Mouse (Mus musculus) left cerebral cortex, adult 11 months (tissue): ENCODE results near the gene Coq10a.
A peak's percentile ranks its signal among the peaks of the same experiment; 100 is the strongest.

Source experiments
- DNase-seq: peaks from one replicate; pipeline ENCODE4 v3.0.0; 2022; ENCODE audit warnings: low spot score

The Coq10a gene

GRCm38 (mm10) chr10:128368402-128369217, at the start of gene Coq10a:
Coq10a (minus strand) TSS chr10:128368997.
- peak; percentile 91 for DNase-seq

GRCm38 (mm10) chr10:128414848-128415247, 46.1 kb upstream of the Coq10a start:
- no peak for DNase-seq

DNA sequence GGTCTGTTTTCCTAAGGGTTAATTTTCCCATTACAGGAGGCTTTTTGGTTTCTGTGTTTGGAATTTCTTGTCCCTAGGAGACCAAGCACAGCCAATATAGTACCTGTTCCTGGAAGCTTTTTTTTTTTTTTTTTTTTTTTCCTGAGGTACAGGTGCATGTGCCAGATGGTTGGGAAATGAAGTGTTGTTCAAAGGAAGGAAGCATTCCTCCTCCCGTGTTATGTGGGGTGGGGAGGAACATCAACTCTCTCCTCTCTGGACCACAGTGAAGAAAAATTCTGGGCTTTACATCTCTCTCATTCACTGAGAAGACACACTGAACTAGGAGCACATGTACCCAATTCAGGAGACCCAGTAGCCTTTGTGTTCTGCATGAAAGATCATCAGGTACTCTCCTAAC, 44.3 kb upstream of the Coq10a start:
- DNase-seq: no peak

DNA sequence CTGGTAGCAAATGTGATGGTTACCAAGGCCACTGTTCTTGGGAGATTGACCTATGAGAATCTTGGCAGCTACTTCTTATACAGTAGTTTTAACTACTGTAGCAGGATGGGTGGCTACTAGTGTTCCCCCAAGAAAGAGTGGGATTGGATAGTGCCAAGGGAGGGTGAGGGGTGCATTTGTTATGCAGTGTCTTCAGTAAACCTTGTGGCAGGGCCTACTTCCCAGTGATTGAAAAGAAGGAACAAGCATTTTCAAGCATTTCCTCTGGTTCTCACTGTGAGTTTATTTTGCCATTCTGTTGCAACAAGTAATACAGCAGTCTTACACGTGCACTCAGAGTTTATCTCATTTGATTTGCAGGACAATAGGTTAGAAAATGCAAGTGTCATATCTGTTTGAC, 43.8 kb upstream of the Coq10a start:
- no peak for DNase-seq

GRCm38 (mm10) chr10:128412055-128412381, 43.2 kb upstream of the Coq10a start:
- no peak for DNase-seq

DNA sequence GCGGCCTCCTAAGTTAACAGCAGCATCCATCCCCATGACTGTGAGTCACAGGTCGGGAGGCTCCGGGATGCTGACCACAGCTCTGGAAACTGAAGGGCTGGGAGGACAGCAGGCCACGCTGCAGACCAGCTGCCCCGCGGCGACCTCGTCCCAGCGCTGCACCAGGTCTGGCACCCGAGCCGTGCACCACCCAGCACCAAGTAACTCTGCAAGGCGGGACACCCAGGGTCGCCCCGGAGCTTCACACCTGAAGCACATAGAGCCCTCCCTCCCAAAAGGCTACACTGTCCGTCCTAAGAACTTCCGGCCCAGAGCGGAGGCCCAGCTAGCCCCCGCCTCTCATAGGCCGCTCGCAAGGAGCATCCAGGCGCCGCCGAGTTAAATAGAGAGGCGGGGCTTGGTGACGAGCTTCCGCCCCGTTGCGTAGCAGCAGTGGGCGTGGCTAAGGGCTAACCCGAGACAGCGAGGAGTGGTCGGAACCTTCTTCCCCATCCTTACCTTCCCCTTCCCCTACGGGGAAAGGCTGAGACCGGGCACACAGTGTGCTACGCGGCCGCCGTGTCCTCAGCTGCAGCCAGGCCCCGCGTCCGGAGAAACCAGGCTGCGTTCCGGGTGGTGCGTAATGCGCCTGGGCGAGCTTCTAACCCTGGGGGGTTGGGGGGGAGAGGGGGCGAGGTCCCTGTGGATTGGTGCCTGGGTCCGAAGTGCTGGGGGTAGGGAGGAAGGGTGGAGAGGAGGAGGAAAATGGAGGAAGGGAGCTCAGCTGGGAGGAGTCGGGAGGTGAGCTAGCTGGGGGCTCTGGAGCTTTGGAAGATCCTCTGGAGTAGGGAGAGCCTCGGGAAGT, 42.6 kb upstream of the Coq10a start, which contains the start of the genes Nabp2 and Rnf41:
Gene Nabp2, minus strand, starts transcription at position 282 of the 844 bp plus-strand sequence.
Gene Rnf41, plus strand, starts transcription at position 447 of the 844 bp plus-strand sequence.
- DNase-seq: peak; percentile 95

DNA sequence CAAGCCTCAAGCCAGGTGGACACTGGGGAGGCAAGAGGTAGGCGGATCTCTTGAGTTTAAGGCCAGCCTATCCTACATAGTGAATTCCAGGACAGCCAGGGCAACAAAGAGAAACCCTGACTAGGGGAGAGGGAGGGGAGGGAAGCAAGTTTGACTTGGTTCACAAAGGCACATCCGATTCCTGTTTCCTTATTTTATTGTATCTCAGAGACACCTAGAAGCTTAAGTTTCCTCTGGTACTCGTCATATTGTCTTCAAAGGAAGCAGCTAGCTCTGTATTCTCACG, 41.7 kb upstream of the Coq10a start:
- DNase-seq: no peak

GRCm38 (mm10) chr10:128409692-128410559, 41.1 kb upstream of the Coq10a start:
- DNase-seq: peak; percentile 97

DNA sequence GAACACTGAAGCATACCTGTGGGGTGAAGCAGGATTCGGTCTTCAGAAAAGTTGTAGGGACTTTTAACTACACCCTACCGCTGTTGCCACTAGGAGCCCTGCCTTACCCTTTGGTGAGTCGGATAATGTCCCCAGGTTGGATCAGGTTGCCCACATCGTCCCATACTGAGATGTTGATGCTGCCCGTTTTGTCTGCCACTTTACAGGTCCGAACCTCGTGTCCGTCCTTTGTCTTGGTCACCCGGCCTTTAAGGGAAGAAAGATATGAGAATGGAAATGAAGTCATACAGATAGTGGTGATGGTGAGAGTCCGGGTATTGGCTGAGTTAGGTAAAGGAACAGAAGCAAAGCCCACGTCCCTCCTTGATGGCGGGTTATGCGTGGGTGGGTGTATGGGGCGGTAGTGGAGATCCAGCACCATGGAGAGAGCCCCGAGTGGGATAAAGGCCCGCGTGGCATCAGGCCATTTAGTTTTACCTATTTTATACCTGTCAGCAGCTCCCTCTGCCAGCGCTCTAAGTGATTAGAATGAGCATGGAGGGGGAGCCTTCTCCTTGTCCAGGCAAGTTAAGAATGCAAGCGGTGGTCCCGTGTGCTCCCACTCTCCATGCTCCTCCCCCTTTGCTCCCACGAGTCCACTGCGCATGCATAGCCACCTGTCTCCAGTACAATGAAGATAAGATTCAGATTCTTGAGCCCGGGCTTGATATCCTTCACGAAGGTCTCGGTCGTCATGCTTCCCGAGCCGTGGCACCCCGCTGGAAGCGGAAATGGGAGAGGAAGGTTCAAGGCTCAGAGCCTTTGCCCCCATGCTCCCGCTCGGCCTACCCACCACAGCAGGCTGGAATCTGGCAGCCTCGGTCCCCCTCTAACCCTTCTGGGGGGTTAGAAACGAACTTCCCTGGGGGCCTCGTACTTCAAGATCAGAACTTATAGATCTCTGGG, 40.1 kb upstream of the Coq10a start:
- no peak for DNase-seq

DNA sequence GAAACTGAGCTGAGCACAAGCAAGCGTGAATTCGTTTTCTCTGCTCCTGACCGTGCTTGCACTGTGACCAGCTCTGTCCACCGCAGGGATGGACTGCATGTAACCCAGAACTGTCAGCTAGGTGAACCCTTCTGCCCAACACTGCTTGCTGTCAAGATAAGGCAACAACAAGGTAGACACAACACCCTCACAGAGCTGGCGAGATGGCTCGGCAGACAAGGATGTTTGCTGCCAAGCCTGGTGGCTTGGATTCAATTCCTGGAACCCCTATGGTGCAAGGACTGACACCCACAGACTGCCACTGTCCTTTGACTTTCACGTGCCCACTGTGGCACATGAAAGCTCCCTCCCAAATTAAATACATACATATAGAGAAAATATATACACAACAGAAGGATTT, 35.1 kb upstream of the Coq10a start:
- no peak for DNase-seq

GRCm38 (mm10) chr10:128401638-128402037, 32.8 kb upstream of the Coq10a start:
- DNase-seq: no peak

DNA sequence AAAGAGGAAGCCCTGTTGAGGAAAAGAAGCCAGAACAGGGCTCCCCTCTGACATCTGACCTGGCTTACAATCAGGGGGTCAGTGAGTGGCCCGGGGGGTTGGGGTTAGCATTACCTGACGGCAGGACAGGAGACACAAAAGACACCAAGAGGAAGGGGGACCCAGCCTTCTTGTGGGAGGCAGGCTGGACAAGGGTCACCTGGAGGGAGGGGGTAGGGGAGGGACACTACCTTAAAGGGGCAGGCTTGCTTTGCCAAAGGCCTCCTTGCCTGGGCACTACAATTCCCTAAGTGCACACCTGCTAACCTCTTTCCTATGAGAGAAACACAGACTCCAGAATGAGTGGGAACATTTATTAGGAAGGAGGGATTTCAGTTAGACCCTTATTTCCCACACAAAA, 32.3 kb upstream of the Coq10a start, which contains the start of gene Slc39a5:
Gene Slc39a5, minus strand, starts transcription at position 174 of the 400 bp plus-strand sequence.
- DNase-seq: no peak

DNA sequence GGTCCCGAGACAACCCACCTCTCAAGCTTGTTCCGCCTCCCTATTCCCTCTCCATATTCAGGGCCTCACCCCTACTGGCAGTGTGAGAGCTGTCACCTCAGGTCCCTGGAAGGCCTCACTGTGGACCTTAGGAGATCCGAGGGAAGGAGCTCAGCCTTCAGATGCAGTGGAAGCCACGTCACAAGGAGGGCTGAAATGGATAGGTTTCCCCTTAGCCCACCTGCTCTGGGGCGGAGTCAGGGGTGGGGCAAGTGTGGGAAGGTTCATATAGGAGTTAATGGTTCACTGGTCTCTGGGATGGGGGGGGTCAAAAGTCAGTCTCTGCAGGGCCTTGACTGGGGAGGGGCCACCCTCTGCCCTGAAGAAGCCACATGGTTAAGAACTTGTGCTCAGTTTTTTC, 31.5 kb upstream of the Coq10a start:
- no peak for DNase-seq

DNA sequence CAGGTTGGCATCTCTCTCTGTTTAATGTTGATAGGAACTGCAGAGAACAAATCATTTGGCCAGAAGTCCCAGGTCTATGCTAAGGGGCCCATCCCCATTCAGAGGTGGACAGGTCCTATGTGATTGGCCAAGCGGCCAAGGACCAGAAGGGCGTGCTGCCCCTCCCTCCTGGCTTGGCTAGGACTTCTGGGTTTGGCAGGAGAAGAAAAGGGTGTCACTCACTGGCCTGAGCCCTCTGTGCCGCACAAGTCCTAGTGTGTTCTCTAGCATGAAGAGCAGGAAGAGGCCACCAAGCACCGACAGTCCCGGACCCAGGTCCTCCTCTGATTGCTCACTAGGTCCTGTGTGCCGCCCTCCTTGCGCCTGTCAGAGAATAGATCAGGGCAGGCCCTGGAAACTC, 28.7 kb upstream of the Coq10a start:
- no peak for DNase-seq

DNA sequence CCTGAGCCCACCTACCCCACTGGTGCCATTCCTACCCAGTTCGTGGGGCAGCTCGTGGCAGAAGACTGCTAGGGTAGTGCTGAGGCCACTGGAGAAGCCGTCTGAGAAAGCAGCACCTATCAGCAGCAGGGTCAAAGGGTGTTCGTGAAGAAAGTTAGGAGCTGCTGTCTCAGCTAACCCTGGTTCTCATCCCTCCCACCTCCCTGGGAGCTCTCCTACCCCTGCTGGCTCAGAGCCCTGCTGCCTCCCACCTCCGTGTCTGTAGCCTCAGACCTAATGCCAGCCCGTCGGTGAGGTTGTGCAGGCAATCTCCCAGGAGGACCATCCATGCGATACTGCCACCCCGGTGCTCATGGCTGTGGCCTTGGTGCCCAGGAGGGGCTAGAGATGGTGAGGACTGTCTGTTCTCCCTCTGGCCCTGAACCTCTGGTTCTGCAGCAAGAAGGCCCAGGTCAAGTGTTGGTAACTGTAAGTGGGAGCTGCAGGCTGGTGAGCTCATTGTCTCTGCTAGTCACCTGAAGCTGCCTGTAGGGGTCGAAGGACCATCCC, 28.0 kb upstream of the Coq10a start:
- DNase-seq: no peak

DNA sequence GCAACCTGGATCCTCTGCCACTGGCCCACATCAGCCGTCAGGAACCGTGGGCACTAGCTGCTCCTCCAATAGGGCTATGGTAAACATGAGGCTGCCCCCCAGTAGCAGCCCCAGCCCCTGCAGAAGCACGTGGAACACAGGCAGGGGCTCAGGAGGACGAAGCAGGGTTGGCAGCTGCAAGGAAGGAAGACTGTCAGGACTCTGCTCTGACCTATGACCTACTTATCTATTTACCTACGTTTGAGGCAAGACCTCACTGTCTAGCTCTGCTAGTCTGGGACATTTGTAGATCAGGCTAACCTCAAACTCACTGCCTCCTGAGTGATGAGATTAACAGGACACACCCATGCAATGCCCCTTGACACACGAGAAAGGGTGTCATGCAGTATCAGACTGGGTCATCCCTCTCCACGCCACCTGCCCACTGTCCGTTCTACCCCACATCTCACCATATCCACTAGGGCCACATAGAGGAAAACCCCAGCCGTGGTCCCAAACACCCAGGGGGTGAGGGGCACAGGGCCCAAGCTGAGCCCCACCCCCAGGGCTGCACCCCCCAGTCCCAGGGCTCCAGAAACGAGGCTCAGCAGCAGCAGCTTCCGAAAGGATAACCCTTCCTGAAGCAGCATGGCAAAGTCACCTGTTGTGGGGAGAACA, 27.3 kb upstream of the Coq10a start:
- no peak for DNase-seq

DNA sequence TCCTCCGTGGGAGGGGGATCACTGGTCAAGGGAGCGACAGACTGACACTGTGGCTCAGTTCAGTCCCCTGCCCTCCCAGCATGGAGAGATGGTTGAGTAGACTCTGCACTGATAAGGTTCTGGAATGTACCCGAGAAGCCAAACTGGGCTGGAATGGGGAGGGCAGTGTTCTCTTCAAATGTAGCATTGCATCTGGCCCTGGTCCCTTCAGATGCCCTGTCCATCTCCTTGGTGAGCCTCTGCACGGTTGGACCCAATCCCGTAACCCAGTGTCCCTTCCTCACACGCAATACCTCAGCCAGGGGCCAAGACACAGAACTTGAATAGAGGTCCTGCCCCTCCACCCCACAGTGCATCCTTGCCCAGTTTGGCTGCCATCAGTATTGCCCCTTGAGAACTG, 23.1 kb upstream of the Coq10a start:
- no peak for DNase-seq

DNA sequence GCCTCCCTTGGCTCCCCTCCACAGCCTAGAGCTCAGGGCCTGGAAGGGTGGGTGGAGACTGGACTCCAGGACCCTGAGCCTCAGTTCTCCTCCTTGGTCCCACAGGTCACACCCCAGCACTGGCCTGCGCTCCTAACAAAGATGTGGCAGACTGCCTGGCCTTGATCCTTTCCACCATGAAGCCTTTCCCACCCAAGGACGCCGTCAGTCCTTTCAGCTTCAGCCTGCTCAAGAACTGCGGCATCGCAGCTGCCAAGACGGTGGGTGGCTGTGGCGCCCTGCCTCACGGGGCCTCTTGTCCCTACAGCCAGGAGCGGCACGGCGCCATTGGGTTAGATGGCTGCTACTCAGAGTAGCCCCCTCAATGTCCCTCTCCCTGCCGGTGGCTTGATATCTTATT, 21.6 kb upstream of the Coq10a start:
- DNase-seq: no peak

DNA sequence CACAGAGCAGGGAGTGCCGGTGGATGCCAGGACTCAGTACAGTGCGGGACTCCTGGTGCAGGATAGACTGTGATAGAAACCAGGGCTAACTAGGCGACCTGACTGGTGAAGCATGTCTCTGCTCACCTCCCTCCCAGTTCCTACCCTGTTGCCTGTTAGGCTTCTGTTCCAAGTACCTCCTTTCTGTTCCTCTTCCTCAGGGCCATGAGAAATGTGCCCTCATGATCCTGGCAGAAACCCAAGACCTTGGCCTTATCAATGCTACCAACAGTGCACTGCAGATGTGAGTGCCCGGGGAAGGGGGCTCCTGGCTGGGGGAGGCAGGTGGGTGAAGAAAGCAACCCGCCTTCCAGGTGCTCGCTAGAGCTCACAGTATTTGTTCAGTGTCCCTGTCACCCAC, 20.8 kb upstream of the Coq10a start:
- DNase-seq: no peak

GRCm38 (mm10) chr10:128388941-128389340, 20.1 kb upstream of the Coq10a start:
- DNase-seq: no peak
